Mouse (Mus musculus): ENCODE measurements at regions not wholly inside any gene's neighbourhood (a gene's known extent, or its start where the extent isn't known, plus 50 kb on each side); places are given as distances from the start of the nearest gene placed in this dataset.

DNA sequence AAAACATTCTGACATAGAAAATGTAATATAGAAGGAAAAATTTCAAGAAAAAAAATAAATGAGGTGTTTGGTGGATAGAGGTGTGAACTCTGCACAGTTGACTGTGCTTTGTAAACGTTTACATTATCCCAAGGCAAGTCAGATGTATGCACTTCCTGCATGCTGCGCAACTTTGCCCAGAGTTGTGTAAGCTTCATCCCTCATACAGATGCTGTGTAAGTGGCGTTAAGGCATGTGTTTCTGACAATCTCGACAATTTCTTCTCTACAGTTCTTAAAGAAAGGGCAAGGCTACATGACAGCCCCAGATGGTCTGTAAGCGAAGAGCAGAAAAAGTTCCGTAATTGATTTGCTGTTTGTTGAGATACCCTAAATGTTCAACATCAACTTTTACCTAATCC lies 476.6 kb upstream of the Pitx2 start:
- no peaks in the 10 kb centered on the region for H3K36me3 ChIP-seq (replicated peaks; ENCODE audit: control insufficient read depth, insufficient read depth)
- 86% methylated on average over 6 of the region's 6 CpGs for WGBS
- no peaks in the 10 kb centered on the region for H3K27me3 ChIP-seq (ENCODE audit: control insufficient read depth, insufficient read depth, low read length)
- H3K4me2 ChIP-seq (replicated peaks), result no peak overlapping the region
- ATAC-seq (ENCODE audit: low FRiP score) (no peak), DNase-seq (ENCODE audit: low spot score) (no peak)
- H3K4me1 ChIP-seq (replicated peaks; ENCODE audit: control insufficient read depth, insufficient read depth, low read length), result no peaks in the 10 kb centered on the region
- no peaks in the 10 kb centered on the region for H3K9me3 ChIP-seq (ENCODE audit: control insufficient read depth, low read length)
- H3K4me3 ChIP-seq (replicated peaks; ENCODE audit: low read length), result no peak overlapping the region
- no peak overlapping the region for H3K27ac ChIP-seq
- no peak overlapping the region for H3K9ac ChIP-seq

DNA sequence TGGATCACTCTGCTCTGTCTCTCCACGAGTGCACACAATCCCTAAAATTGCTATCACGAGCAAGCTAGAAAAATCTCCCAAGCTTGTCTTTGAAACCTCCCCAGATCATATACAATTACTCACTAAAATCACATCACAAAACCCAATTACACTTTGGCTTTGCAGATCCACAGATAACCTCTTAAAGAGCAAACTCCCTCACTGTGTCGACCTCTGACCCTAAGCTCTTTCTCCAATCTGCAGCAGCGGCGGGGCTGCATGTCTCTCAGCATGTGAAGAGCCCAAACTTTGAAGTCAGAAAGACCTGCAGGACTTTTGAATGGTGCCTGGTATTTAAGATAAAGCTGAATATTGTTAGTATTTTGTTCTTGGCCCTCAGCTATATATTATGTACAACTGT lies 479.4 kb upstream of the Pitx2 start:
- DNase-seq (ENCODE audit: low spot score) (no peak), ATAC-seq (ENCODE audit: low FRiP score) (no peak)
- no peak overlapping the region for H3K4me3 ChIP-seq (replicated peaks; ENCODE audit: low read length)
- H3K9ac ChIP-seq, result no peak overlapping the region
- WGBS, result 33% methylated on average over 5 of the region's 5 CpGs
- H3K4me2 ChIP-seq (replicated peaks), result no peak overlapping the region
- H3K36me3 ChIP-seq (replicated peaks; ENCODE audit: control insufficient read depth, insufficient read depth), result no peaks in the 10 kb centered on the region
- H3K27ac ChIP-seq, result no peak overlapping the region
- no peaks in the 10 kb centered on the region for H3K27me3 ChIP-seq (ENCODE audit: control insufficient read depth, insufficient read depth, low read length)
- H3K9me3 ChIP-seq (ENCODE audit: control insufficient read depth, low read length), result no peaks in the 10 kb centered on the region
- no peaks in the 10 kb centered on the region for H3K4me1 ChIP-seq (replicated peaks; ENCODE audit: control insufficient read depth, insufficient read depth, low read length)

DNA sequence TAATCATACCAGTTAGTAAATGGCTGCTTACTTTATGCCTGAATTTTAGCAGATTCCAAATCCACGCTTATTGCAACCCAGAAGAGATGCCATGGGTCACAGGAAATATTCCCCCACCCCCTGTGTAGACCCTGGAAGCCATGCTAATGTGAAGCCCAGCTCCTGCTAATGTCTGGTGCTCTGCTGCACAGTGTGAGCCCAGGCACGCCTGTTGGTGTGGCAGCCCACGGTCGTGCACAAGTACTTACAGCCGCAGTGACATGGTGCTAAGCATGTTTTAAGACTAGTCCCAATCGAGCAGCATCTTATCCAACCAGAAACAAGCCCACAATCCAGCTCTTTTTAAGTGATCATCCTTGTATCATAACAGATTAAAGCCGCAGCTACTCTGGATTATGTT lies 480.5 kb upstream of the Pitx2 start:
- Histone ChIP-seq H3K4me3 (replicated peaks; ENCODE audit: low read length) (no peak overlapping the region), H3K9me3 (ENCODE audit: control insufficient read depth, low read length) (no peaks in the 10 kb centered on the region), H3K27me3 (ENCODE audit: control insufficient read depth, insufficient read depth, low read length) (no peaks in the 10 kb centered on the region), H3K9ac (no peak overlapping the region), H3K4me1 (replicated peaks; ENCODE audit: control insufficient read depth, insufficient read depth, low read length) (no peaks in the 10 kb centered on the region), H3K27ac (no peak overlapping the region), H3K36me3 (replicated peaks; ENCODE audit: control insufficient read depth, insufficient read depth) (no peaks in the 10 kb centered on the region), H3K4me2 (replicated peaks) (no peak overlapping the region)
- ATAC-seq (ENCODE audit: low FRiP score) (no peak), DNase-seq (ENCODE audit: low spot score) (no peak)
- WGBS, result 69% methylated on average over 7 of the region's 7 CpGs

DNA sequence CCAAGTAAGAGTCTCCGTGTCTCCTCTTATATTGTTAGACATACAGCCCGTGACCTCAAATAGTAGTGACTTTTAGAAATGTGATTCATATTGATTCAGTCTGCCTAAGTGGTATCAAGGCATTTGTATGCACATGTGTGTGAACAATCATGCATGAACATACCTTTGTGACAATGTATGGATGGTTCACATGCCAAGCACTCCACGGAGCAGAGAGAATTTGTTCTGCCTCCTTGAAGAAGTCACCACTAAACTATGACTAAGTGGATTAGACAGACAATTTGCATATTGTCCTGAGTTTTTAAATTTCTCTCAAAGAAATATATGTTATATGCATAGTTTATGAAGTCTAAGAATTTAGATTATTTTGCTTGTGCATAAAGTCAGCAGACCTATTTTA lies 492.4 kb upstream of the Pitx2 start:
- Histone ChIP-seq H3K36me3 (replicated peaks; ENCODE audit: control insufficient read depth, insufficient read depth) (no peaks in the 10 kb centered on the region), H3K4me3 (replicated peaks; ENCODE audit: low read length) (no peak overlapping the region), H3K9ac (no peak overlapping the region), H3K4me1 (replicated peaks; ENCODE audit: control insufficient read depth, insufficient read depth, low read length) (no peaks in the 10 kb centered on the region), H3K27me3 (ENCODE audit: control insufficient read depth, insufficient read depth, low read length) (no peaks in the 10 kb centered on the region), H3K4me2 (replicated peaks) (no peak overlapping the region), H3K27ac (no peak overlapping the region), H3K9me3 (ENCODE audit: control insufficient read depth, low read length) (no peaks in the 10 kb centered on the region)
- ATAC-seq (ENCODE audit: low FRiP score), result no peak
- 66% methylated on average over 3 of the region's 3 CpGs for WGBS
- DNase-seq (ENCODE audit: low spot score), result no peak

DNA sequence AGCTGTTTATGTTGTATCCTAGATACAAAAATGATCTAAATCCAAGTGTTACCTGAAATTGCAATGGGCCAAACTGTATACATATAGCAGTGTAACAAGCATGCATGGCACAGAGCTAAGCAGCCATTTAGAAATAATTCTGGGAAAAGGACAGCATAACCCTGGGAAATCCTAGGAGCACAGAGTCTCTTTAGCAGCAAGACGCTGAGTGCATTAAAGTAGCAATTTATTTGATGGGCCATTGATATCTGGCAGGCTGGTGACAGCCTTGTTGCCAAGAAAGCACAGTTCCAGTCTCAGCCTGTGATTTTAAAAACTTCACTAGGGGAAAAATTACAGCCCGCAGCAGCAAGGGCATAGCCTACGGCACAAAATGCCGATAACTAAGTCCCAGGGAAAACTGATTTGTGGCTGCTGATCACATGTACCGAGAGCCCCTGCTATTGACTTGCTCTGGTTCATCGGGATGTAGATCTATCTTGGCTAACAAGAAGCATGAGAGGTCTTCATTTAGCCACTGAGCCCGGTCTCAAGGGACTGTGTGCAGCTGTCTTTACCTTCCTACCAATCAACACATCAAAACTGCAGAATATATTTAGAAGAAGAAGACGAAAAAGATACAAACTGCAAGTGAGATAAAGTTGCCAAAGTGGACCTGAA lies 531.1 kb upstream of the Pitx2 start:
- 51% methylated on average over 8 of the region's 8 CpGs for whole genome bisulfite sequencing
- H3K4me1 ChIP-seq (replicated peaks; ENCODE audit: control insufficient read depth, insufficient read depth, low read length), result no peaks in the 10 kb centered on the region
- peak; percentile 14; the same call in 1 of the 2 replicates for ATAC-seq (ENCODE audit: low FRiP score)
- no peak overlapping the region for H3K9ac ChIP-seq
- no peaks in the 10 kb centered on the region for H3K27me3 ChIP-seq (ENCODE audit: control insufficient read depth, insufficient read depth, low read length)
- DNase-seq (ENCODE audit: low spot score), result no peak
- H3K4me2 ChIP-seq (replicated peaks), result 0 out of 2 replicates have a peak overlapping the region, but pooled peaks have one; percentile 3
- H3K27ac ChIP-seq, result no peak overlapping the region
- H3K36me3 ChIP-seq (replicated peaks; ENCODE audit: control insufficient read depth, insufficient read depth), result no peaks in the 10 kb centered on the region
- no peaks in the 10 kb centered on the region for H3K9me3 ChIP-seq (ENCODE audit: control insufficient read depth, low read length)
- no peak overlapping the region for H3K4me3 ChIP-seq (replicated peaks; ENCODE audit: low read length)

DNA sequence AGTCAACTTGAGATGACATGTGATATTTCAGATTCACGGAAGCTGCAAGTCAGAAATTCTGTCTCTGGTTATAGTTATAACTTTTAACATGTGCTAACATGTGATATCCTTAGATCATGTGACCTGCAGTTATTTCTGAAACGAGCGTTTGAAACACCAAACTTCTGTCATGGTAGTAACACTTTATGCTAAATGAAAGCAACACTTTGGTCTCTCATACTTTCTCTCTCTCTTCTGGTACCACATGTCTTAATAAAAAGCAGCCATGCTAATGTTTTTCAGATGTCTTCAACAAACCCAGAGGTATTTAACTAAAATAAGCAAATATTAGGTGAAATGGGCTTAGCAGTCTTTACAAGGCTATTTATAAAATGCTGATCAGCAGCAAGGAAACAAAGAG lies 534.5 kb upstream of the Pitx2 start:
- Histone ChIP-seq H3K4me2 (replicated peaks) (no peak overlapping the region), H3K4me3 (replicated peaks; ENCODE audit: low read length) (no peak overlapping the region), H3K9ac (no peak overlapping the region), H3K27ac (no peak overlapping the region), H3K36me3 (replicated peaks; ENCODE audit: control insufficient read depth, insufficient read depth) (no peaks in the 10 kb centered on the region), H3K4me1 (replicated peaks; ENCODE audit: control insufficient read depth, insufficient read depth, low read length) (no peaks in the 10 kb centered on the region), H3K9me3 (ENCODE audit: control insufficient read depth, low read length) (no peaks in the 10 kb centered on the region), H3K27me3 (ENCODE audit: control insufficient read depth, insufficient read depth, low read length) (no peaks in the 10 kb centered on the region)
- DNase-seq (ENCODE audit: low spot score), result no peak
- 92% methylated on average over 3 of the region's 3 CpGs for WGBS
- no peak for ATAC-seq (ENCODE audit: low FRiP score)

DNA sequence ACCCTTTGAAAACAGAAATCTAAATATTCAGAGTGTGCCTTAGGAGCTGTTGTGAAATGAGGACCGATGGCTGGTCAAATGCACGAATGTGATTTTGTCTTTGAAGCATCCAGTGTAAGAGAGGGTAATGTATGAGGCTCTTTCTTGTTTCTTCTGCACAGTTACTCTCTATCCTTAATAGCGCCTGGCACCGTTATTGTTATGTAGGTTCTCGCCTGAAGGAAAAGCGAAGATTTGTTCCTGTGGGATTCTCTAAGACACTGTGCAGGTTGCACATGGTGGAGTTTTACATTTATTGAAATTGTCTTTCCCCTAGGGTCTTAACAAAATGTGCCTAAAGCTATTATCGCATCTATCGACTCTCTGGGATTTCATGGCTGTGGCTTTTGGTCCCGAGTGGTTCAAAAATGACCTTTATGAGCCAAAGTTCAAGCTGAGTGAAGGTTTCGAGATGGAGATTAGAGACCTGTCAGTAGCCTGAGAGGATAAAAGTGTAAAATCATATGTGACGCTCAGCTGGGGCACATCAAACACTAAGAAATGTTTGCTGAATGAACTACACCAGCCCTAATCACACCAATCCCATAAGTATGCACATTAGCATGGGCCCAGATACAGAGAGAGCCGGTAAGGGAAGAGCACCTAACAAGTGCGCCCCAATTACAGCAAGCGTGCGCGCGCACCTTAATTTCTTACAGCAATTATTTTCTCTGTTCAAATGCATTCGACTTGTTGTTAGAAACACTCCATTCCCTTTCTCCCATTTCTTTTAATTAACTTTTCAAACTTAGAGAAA lies 562.5 kb upstream of the Pitx2 start:
- no peak overlapping the region for H3K4me2 ChIP-seq (replicated peaks)
- ATAC-seq (ENCODE audit: low FRiP score) (0 out of 2 replicates have a peak, but pooled peaks have one; percentile 24), DNase-seq (ENCODE audit: low spot score) (no peak)
- H3K9me3 ChIP-seq (ENCODE audit: control insufficient read depth, low read length), result no peaks in the 10 kb centered on the region
- no peak overlapping the region for H3K27ac ChIP-seq
- no peak overlapping the region for H3K9ac ChIP-seq
- no peaks in the 10 kb centered on the region for H3K27me3 ChIP-seq (ENCODE audit: control insufficient read depth, insufficient read depth, low read length)
- H3K36me3 ChIP-seq (replicated peaks; ENCODE audit: control insufficient read depth, insufficient read depth), result no peaks in the 10 kb centered on the region
- H3K4me1 ChIP-seq (replicated peaks; ENCODE audit: control insufficient read depth, insufficient read depth, low read length), result no peaks in the 10 kb centered on the region
- H3K4me3 ChIP-seq (replicated peaks; ENCODE audit: low read length), result no peak overlapping the region
- 71% methylated on average over 18 of the region's 18 CpGs for WGBS

DNA sequence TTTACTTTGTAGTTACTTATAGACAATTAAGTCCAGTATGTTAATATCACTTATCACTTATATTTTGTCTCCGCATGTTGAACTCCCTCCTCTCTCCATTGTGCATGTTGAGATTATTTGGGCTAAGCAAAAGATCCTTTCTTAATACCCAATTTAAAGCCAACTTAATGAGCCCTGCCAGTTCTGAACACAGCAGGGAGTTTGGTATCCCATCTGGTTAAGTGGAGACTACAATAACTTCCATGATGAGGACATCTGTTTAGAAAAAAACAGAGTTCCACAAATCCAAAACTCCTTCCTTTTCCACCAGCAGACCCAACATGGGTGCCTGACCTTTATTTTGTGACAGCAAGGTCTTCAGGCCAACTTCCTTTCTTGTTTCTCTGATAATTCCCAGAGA lies 572.0 kb upstream of the Pitx2 start:
- WGBS, result 88% methylated on average over 1 of the region's 1 CpGs
- H3K36me3 ChIP-seq (replicated peaks; ENCODE audit: control insufficient read depth, insufficient read depth), result no peaks in the 10 kb centered on the region
- no peaks in the 10 kb centered on the region for H3K27me3 ChIP-seq (ENCODE audit: control insufficient read depth, insufficient read depth, low read length)
- no peak overlapping the region for H3K4me3 ChIP-seq (replicated peaks; ENCODE audit: low read length)
- no peak overlapping the region for H3K9ac ChIP-seq
- DNase-seq (ENCODE audit: low spot score) (no peak), ATAC-seq (ENCODE audit: low FRiP score) (no peak)
- H3K27ac ChIP-seq, result no peak overlapping the region
- H3K4me1 ChIP-seq (replicated peaks; ENCODE audit: control insufficient read depth, insufficient read depth, low read length), result no peaks in the 10 kb centered on the region
- H3K4me2 ChIP-seq (replicated peaks), result no peak overlapping the region
- H3K9me3 ChIP-seq (ENCODE audit: control insufficient read depth, low read length), result no peaks in the 10 kb centered on the region

DNA sequence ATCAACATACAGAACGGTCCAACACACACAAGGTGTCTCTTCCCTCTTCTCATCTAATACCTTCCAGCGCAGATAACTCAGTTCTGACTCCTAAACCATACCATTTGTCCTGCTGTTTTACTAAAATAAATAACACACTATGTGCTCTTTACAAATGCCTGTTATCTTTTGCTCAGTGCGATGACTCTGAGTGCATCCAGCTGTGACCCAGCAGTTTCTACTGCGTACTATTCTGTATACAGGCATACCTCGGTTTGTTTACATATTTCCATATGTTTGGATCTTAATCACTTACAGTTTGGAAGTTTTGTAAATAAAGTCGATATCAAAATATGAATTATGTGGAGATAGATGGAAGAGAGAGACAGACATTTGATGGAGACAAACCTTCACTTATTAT lies 583.0 kb upstream of the Pitx2 start:
- Histone ChIP-seq H3K9me3 (ENCODE audit: control insufficient read depth, low read length) (no peaks in the 10 kb centered on the region), H3K27me3 (ENCODE audit: control insufficient read depth, insufficient read depth, low read length) (no peaks in the 10 kb centered on the region), H3K4me1 (replicated peaks; ENCODE audit: control insufficient read depth, insufficient read depth, low read length) (no peaks in the 10 kb centered on the region), H3K27ac (no peak overlapping the region), H3K4me3 (replicated peaks; ENCODE audit: low read length) (no peak overlapping the region), H3K9ac (no peak overlapping the region), H3K4me2 (replicated peaks) (no peak overlapping the region), H3K36me3 (replicated peaks; ENCODE audit: control insufficient read depth, insufficient read depth) (no peaks in the 10 kb centered on the region)
- ATAC-seq (ENCODE audit: low FRiP score) (no peak), DNase-seq (ENCODE audit: low spot score) (no peak)
- 88% methylated on average over 6 of the region's 6 CpGs for whole genome bisulfite sequencing
